Mouse (Mus musculus): ENCODE results near the gene Gm27027. TPM values are rescaled to one million over a fixed set of nuclear protein-coding genes. Genes with fewer than 3 reads are reported as not detected.

The Gm27027 gene
- total RNA-seq (2021): not detected

DNA sequence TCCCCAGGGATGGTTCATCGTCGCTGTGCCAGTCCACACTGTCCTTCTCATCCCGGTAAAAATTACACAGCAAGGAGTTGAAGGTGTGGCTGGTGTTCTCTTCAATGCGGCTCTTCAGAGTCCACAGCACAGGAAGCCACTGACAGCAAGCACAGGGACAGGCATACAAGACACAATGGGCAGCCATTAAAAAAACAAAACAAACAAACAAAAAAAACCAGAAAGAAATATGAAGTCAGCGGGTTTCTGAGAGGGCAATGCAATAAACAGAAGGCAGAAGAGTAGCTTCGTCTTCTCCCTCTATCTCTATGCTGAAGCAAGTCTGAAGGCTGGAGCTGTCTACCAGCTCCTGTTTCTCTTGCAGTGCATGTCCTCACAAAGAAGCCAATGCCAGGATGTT lies at the start of gene Gm27027:
TSS of gene Gm27027 (minus strand) at position 101 of the 400 bp plus-strand sequence.
- intact Hi-C loops (cut with DNase I): no loop called here
- DNase-seq: no peak

DNA sequence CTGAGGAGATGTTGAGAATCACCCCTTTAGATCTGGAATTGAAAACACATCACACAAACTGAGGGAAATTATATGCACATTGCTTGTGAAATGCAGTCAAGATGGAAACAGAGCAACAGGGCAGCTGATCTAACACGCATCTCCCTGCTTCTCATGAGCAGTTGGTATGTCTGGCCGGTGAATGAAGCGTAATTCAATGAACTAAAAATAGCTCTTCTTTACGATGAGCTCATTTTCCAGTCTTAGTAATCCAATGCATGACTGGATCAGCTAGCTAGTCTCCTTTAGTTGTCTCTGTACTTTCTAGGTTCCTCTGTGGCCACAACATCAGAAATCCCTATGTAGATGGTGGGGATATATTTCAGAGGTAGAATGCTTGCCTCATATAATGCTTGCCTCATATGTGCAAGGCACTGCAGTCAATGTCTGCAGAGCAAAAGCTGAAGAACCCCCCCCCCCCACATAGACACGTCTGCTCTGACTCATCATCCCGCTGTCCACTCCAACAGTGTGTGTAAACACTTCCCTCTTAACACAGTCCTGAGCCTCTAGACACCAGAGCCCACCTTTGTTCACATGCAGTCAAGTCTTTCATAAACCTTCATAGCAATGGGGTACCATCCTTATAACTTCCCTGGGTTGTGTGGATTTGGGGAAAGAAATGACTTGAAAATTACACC lies 49.4 kb upstream of the Gm27027 start:
- DNase-seq: no peak
- intact Hi-C loops (cut with DNase I): no loop called here

DNA sequence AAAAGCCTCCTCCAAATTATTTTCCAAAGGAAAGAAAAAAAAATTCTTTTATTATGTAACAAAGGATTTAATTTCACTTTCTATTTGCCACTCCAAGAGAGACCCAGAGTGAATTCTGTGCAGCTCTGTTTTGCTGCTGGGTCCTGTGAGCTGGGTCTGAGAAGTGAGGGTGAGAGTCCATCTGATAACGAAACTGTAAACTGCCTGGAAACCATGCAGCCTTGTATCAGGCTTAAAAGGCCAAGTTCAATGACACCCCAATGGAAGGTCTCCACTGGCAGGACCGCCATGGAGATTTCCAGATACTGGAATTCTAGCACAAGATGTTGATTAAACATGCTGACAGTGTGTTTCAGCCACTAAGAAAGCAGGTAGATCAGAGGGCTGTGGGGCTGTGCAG lies 48.0 kb upstream of the Gm27027 start:
- intact Hi-C loops (cut with DNase I): no loop called here
- DNase-seq: no peak

DNA sequence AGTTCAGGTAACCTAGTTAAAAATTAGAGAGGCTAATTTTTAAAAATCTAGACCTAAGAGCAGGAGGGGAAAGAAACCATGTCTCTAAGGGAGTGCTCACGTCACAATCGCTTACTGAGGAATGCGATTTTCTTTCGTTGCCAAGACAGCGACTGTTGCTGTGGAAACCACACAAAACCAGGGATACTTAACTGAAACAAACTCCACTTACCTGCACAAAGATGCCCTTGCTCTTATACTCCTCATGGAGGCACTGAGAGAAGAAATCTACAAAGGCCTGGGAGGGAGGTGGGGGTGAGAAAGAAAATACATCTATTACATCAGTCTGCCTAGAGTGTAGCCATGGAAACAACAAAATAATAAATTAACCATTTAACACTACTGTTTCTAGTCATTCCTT lies 47.5 kb upstream of the Gm27027 start:
- DNase-seq: no peak
- intact Hi-C loops (cut with DNase I): no loop called here

DNA sequence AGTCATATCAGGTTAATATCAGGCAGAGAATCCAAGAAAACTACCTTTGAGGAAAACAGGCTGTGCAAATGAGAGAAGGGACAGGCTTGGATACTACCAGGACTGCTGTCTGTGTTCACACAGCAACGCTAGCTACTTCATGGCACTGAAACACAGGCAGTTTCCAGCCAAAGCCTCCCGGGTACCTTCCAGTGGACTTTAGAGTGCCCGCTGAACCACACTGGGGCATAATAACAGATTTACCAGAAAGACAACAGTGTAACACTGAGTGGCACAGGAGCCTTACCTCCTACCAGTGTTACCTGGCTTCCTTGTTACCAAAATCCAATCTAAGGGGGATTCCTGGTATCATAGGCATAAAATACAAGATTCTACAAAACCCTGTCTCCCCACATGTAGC lies 46.3 kb upstream of the Gm27027 start:
- DNase-seq: no peak
- intact Hi-C loops (cut with DNase I): no loop called here

DNA sequence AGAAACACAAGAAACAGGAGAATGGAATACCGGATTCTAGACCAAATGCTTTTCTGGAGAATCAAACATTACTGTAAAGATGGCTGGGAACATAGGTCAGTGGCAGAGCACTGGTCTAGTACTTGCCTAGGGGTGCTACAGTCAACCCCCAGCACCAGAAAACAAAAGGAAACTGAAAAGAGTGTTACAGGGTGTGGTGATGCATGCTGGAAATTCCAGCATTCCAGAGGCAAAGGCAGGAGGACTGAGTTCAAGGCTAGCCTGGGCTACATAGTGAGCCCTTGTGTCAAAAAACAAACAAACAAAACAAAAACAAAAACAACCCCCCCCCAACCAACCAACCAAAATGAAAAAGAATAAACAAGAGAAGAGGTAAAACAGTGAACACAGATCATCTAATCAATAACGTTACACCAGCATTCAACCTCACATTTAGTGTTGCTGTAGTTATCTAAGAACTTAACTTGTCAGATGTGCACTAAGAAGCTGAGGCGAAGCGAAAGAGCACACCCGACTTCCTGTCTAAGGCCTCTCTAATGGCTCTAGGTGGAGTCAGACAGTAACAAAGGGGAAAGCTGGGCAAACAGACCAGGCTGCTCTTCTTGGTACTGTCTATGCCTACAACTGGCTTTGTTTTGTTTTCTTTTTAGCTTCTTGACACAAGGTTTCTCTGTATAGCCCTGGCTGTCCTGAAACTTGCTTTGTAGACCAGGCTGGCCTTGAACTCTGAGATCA lies 44.4 kb upstream of the Gm27027 start:
- DNase-seq: no peak
- intact Hi-C loops (cut with DNase I): no loop called here

DNA sequence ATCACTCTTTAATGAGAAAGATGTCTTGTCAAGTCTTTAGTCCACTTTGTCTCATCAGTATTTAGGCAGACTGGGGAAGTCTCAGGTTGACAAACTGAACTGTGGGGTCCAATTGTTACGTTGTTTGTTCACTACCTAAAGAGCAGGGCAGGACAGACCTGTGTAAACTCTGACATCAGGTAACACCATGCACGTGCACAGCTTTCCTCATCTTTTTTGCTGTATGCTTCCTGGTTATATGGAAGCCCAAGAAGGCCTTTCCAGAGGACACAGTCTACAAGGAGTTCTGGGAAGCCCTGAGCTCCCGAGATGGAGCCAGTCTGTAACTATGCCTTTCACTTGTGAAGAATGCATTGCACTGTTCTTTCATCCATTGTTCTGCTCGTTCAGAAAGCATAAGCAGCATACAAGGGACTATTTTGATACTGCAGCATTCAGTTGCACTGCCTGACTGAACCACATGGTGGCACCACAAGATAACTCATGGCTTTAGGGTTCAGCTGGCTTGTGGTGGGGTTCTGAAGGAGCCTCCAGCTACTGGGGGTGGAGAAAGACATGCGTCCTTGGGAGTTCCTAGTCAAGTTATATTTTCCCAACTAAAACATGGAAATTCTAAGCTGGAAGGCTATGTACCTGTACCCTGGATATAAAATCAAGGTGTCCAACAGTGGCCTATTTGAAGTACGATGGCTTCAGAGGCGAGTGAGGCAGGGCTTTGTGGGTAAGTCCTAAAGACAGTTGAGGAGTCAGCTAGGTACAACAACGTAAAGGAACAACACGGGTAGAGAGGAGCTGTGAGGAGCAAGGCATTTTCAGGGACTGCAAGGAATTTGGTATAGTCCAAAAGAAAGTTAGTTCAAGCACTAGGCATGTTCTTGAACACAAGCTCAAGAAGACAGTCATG lies 39.5 kb upstream of the Gm27027 start:
- DNase-seq: peak; percentile 69
- intact Hi-C loops (cut with DNase I): loop anchor here (5.0 kb wide), 1 partner anchor 257 kb away; no protein-coding TSS in a partner anchor

DNA sequence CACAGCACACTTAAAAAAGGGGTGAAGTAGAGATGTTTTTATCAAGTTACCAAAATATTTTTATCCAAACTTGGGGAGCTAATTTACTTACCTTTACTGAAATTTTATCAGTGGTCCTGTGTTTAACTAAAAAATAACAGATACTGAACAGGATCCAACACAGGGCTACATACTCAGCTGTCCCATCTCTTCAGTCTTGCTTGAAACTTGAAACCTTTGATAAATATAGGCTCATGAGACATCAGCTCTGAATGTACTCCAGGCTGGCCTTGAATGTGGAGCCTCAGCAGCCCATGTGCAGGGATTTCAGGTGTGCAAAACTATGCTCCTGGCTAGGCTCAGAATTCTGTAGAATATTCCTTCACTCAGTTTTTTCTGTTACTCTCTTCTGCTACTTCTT lies 34.4 kb upstream of the Gm27027 start:
- intact Hi-C loops (cut with DNase I): no loop called here
- no peak for DNase-seq

DNA sequence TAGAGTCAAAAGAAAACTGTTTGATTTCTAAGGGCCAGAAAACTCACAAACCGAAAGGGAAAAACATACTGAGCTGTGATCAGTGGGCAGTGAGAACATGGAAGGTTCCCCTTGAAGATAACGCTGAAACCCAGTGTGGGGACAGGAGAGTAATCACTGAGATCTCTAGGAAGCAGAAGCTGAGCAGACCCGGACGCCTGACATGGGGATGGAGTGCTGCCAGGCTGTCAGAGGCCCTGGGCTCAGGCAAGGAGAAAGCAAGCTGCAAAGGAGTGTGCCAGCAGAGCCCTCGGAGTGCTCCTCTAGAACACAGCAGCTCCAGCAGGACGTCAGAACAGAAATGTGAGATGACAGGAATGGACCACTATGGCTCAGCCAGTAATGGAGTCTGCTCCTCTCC lies 28.5 kb upstream of the Gm27027 start:
- peak; percentile 12 for DNase-seq
- intact Hi-C loops (cut with DNase I): no loop called here

DNA sequence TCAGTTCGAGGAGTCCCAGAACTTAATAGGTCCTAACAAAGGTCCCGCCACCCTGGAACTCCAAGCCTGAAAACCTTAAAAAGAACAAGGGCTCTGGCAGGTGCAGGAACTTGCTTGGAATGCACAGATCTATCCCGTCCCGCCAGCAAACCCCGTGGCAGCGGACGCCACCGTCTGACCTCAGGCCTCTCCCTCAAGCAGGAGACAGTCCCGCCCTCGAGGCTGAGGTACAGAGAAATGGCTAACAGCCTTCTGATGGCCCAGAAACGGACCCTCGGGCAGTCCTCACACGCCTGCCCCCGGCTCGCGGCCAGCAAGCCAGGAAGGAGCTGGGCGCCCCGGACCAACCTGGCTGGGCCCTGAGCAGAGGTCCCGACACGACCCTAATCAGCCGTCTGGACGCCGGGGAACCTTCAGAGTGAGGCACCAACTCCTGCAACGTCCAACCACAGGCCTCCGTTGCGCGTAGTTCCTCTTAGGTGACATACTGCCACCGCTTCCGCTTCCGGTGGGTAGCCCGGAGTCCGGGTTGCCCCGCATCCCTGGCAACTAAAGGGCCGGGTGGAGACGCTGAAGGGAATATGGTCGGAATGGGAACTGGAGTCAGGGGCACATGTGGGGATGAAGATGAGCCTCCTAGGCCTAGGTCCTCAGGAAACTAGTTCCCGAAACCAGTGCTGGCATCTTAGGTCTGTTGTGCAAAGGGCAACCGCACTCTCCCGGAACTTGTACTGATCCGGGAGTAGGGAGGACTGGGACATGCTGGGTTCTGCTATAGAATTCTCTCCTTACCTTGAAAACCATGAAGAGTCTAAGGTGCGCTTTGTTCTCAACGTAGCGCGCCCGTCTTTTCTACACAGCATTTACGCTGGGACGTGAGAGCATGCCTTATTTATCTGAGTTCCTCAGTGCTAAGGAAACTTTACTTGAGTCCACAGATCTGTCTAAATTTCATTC lies 14.5 kb upstream of the Gm27027 start, which contains the start of gene Alkbh3:
TSS of gene Alkbh3 (minus strand) at position 473 of the 957 bp plus-strand sequence.
- DNase-seq: peak; percentile 92
- intact Hi-C loops (cut with DNase I): no loop called here

DNA sequence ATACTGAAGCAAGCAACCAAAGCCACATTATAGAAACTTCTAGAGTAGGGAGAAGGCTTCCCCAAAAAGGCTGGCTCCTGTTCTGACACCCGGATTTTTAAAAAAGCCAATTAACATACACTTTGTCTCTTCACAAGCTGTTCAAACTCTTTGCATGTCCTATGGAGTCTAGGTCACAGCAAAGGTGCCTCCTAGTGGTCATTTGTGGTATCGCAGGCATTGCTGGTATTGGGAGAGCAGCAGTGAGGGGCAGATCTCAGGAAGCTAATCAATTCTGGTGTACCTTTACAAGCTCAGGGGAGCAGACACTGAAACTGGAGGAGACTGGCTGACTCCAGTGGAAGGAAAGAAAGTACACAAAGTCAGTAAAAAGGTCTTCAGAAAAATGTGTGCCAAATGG lies 6.2 kb upstream of the Gm27027 start:
- intact Hi-C loops (cut with DNase I): no loop called here
- DNase-seq: peak; percentile 89

DNA sequence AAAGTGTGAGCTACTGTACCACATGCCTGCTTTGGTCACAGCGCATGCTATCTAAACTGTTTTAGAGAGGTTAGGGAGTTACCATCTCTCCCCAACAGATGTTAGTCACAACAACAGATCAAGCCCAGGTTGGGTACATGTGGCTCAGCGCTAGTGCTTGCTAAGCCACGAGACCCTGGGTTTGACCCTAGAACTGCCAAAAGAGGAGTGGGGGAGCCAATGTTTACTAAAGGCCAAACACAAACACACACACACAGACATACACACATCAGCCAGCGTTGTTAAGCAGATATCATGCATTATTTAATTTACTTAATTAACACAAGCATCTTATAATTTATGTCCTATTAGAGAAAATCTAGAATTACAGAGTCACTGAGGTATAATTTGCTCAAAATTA lies 5.8 kb upstream of the Gm27027 start:
- no peak for DNase-seq
- intact Hi-C loops (cut with DNase I): loop anchor here (2.0 kb wide), 1 partner anchor 131 kb away; no protein-coding TSS in a partner anchor

DNA sequence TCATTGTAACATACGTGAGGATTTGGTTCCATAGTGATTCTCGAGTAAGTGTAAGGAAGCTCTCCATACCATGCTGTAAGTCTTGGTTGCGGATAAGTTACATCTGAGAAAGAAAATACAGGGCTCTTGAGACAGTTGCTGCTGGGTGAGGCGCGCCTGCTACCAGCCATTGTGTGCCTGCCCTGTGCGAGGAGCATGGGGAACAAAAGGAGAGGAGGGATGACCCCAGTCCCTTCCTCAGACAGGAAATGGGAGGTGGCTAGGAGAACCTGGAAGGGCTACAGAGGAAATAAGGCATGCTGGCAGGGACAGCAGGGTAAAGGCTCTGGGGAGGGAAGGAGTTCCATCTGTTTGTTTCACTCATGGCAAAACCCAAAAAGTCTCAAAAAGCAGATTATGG lies 5.3 kb upstream of the Gm27027 start:
- DNase-seq: no peak
- intact Hi-C loops (cut with DNase I): loop anchor here (2.0 kb wide), 1 partner anchor 131 kb away; no protein-coding TSS in a partner anchor

DNA sequence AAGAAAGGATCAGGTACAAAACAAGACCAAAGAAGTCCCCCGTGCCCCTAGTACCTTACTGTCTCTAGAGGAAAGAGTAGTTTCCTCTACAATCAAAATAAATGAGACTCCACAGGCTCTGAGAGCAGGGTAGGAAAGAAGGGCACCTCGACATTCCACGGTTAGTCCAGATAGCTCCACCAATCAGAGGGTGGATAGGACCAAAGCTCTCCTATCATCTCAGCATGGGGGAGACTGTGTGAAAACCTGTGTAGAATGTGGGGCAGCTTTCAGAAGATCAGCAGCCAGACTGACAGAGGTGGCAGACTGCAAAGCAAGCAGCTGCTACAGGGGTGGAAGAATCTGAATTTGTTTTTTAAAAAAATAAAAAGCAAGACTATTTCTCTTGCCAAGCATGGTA lies 3.3 kb downstream of the Gm27027 start:
- intact Hi-C loops (cut with DNase I): no loop called here
- DNase-seq: no peak

DNA sequence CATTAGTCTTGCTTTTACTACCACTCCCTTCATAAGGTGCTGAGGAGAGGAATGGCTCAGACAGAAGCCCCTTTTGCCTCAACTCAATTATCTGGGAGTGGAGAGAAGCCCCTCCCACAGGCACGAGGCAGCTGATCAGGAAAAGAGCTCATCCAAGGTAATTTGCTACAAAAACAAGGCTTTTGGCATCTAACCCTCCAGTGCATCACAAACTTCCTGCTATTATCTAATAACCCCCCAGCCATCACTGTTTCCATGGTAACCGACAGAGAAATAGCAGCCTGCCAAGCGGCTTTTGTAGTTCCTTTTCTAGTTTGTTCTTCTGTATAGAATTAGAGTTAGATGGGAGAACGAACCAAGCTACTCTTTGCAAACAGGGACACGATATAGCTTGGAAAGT lies 3.9 kb downstream of the Gm27027 start:
- DNase-seq: no peak
- intact Hi-C loops (cut with DNase I): no loop called here

DNA sequence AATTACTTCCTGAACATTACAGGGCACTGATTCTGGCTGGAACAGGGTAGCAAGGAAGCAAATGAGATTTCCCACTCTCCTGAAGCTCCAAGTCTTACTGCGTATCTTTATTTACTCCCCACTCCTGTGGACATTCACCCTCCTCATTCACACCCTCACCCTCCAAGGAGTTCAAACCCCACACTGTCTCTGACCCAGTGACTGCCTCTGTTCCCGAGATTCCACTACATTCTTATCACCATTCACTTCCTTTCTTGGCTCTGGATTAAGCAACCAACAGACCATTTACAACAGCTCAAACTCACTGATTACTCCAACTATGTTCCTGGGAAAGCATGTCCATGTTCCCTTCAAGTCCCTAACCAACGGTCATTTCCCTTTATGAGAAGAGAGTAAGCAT lies 4.8 kb downstream of the Gm27027 start:
- intact Hi-C loops (cut with DNase I): no loop called here
- DNase-seq: no peak

DNA sequence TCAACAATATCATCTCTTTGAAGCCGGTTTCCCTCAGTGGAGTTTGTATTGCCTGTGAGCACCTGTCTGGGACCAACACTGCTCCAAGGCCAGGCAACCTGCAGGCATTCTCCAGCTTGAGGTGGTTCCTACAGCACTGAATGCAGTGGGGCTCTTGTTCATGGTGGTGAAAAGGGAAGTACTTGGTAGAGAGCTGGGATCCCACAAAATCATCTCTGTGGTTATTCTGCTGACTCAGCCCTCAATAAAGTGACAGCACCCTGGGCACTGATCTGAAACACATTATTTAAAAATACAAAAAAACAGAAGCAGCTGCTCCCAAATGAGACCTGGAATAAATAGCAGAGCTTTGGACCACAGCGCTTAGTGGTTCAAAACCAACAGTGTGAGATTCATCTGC lies 7.7 kb downstream of the Gm27027 start:
- intact Hi-C loops (cut with DNase I): no loop called here
- DNase-seq: no peak

DNA sequence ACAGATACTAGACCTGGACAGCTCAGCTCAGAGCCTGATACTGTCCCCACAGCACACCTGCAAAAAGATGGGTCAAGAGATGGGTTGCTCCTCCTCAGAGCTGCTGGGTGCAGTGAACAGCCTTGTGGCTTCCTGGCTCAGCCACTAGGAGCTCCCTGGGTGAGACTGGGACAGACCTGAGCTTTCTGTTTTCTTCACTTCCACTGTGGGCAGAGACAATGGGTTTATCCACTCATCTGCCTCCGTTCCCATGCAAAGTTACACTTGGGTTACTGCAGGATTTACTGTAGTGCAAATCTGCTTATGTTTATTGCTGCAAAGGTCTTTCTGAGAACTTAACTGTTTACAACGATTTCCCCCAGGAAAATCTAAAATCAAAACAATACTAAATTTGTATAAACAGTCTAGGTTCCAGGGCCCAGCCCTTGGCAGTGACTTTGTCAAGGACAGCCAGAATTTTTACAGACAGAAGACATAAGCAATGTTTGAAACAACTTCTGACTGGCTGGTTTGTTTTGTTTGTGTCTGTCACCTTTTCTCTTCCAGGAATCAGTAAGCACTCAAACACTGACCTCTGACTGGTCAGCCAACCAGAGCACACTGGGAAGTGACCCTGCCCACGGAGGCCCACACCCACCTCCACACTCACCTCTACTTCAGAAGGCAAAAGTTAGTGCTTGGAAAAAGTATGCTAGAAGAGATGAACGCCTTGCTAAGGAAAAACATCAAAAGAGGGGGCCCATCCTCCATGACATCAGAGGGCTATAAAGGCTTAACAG lies 13.5 kb downstream of the Gm27027 start:
- DNase-seq: no peak
- intact Hi-C loops (cut with DNase I): no loop called here
